7 mouse cellular contexts compared by ENCODE assay signal in the genomic region with DNA sequence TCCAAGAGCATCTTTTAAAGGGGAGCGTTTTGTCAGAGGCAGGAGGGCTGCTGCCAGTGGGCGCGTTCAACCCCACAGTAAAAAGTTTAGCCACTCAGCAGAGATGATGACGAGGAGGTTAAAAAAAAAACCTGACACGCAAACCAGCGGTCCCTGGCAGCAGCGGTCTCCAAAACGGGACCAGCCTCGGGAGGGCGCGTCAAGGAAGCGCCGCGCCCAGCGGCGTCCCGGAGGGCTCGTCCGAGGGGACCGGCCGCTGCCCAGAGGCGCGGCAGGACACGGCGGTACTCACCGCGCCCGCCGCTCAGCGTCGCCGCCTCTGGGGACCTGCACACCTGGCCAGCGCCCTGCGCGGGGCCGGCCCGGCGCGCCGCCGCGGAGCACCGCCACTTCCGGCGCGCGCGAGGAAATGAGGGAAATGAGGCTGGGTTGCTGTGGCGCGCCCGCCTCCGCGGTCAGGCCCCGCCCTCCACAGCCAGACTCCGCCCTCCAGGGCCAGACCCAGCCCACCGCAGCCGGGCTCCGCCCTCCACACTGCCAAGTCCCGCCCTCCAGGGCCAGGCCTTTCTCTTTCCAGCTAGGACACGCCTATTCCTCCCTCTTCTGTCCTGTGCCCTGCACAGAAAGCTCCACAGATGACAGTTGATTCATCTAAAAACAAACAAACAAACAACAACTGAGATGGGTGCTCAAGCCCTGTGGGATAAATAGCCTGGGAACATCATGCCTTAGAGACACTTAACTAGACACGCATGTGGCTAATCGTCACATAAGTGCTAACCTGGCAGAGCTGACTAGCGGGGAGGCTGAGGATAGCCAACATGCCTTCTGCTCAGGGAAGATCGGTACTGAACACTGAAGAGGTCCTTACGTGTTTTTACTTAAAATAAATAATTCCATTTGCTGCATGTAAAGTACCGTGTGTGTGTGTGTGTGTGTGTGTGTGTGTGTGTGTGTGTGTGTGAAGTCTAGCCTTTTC. TPM values are rescaled to one million over a fixed set of nuclear protein-coding genes. Genes with fewer than 3 reads are reported as not detected.
DNase-seq lines count a peak whose midpoint lies in the region; ATAC-seq and TF ChIP-seq lines count a peak whose summit lies in the region.

A gene (minus strand): TSS at position 410 of the 979 bp plus-strand sequence.

- H3K36me3 ChIP-seq in intestine, postnatal 0 days (ENCODE audit: control insufficient read depth, insufficient read depth), result no peaks in the 10 kb centered on the region
- no peaks in the 10 kb centered on the region for H3K36me3 ChIP-seq in midbrain, embryonic 12.5 days
- no peaks in the 10 kb centered on the region for H3K36me3 ChIP-seq in small intestine, adult 2 months (ENCODE audit: control insufficient read depth, insufficient read depth, low read length)

- TF ChIP-seq POLR2A in small intestine, adult 2 months (IDR thresholded peaks at IDR 0.05; ENCODE audit: low read depth, low read length), result no peak; the same call in 1 of the 2 replicates

- H3K9ac ChIP-seq in intestine, postnatal 0 days (ENCODE audit: low read depth, low read length), result peak within 1 kb of the TSS; percentile 58
- peak within 1 kb of the TSS; percentile 73 for H3K9ac ChIP-seq in midbrain, embryonic 12.5 days (replicated peaks)

- intact Hi-C loops in left cerebral cortex, postnatal 4 days (cut with DNase I), result no loop called here

- H3K4me2 ChIP-seq in intestine, postnatal 0 days (replicated peaks; ENCODE audit: low read depth), result peak within 1 kb of the TSS; percentile 78
- peak within 1 kb of the TSS; percentile 68 for H3K4me2 ChIP-seq in midbrain, embryonic 12.5 days (replicated peaks)

- WGBS in intestine, postnatal 0 days, result 6% methylated on average over 60 of the region's 66 CpGs
- WGBS in midbrain, embryonic 12.5 days, result 8% methylated on average over 58 of the region's 66 CpGs
- 4% methylated on average over 64 of the region's 66 CpGs for WGBS in small intestine, adult 2 months

- peak; percentile 98 for DNase-seq in adrenal gland, adult 2 months
- peak; percentile 81 for DNase-seq in embryo, embryonic 11.5 days (ENCODE audit: low read depth, low spot score)
- peak; percentile 93 to 95 for DNase-seq in gastrocnemius, postnatal 4 days (ENCODE audit: low spot score in 2 of 2)
- peak; percentile 94 for DNase-seq in left cerebral cortex, postnatal 4 days

- ATAC-seq in intestine, postnatal 0 days, result peak; percentile 100
- ATAC-seq in midbrain, embryonic 12.5 days (ENCODE audit: low FRiP score, low read depth), result peak; percentile 100

- 0 out of 2 replicates have a peak, but pooled peaks cover 3% of the 10 kb centered on the region for H3K27me3 ChIP-seq in intestine, postnatal 0 days (replicated peaks; ENCODE audit: control insufficient read depth, insufficient read depth, low read length)
- H3K27me3 ChIP-seq in midbrain, embryonic 12.5 days, result 0 out of 2 replicates have a peak, but pooled peaks cover 2% of the 10 kb centered on the region
- no peaks in the 10 kb centered on the region for H3K27me3 ChIP-seq in small intestine, adult 2 months (ENCODE audit: control insufficient read depth, insufficient read depth, low read length)

- TF ChIP-seq CTCF in intestine, postnatal 0 days (IDR thresholded peaks at IDR 0.05; ENCODE audit: low read depth), result peak; percentile 40
- no peak for TF ChIP-seq CTCF in small intestine, adult 2 months (IDR thresholded peaks at IDR 0.05; ENCODE audit: extremely low read depth, insufficient read length, insufficient replicate concordance, low read depth, low read length)

- H3K9me3 ChIP-seq in intestine, postnatal 0 days (ENCODE audit: control insufficient read depth), result no peaks in the 10 kb centered on the region
- H3K9me3 ChIP-seq in midbrain, embryonic 12.5 days, result no peaks in the 10 kb centered on the region

- peak within 1 kb of the TSS; percentile 85 for H3K4me3 ChIP-seq in intestine, postnatal 0 days (ENCODE audit: low read depth, low read length)
- H3K4me3 ChIP-seq in midbrain, embryonic 12.5 days, result peak within 1 kb of the TSS; percentile 88
- peak within 1 kb of the TSS; percentile 83 for H3K4me3 ChIP-seq in small intestine, adult 2 months (ENCODE audit: low read depth, low read length)

- H3K4me1 ChIP-seq in intestine, postnatal 0 days (replicated peaks; ENCODE audit: control insufficient read depth, insufficient read depth, low read length), result no peaks in the 10 kb centered on the region
- peaks cover 2% of the 10 kb centered on the region; the same call in 1 of the 2 replicates for H3K4me1 ChIP-seq in midbrain, embryonic 12.5 days
- H3K4me1 ChIP-seq in small intestine, adult 2 months (ENCODE audit: control insufficient read depth, insufficient read depth, insufficient read length, low read length), result no peaks in the 10 kb centered on the region

- peak within 1 kb of the TSS; percentile 52; the same call in 1 of the 2 replicates for H3K27ac ChIP-seq in intestine, postnatal 0 days (ENCODE audit: low read depth, low read length)
- H3K27ac ChIP-seq in midbrain, embryonic 12.5 days (replicated peaks), result peak within 1 kb of the TSS; percentile 73
- H3K27ac ChIP-seq in small intestine, adult 2 months (ENCODE audit: insufficient read depth, low read depth, low read length), result peak within 1 kb of the TSS; percentile 51

RNA-seq across cellular contexts. Expression of the gene that starts here (rescaled TPM):
- total RNA-seq in adrenal gland, adult 2 months (2021), result 10 to 100 TPM; 15.3 to 23.6 TPM
- 0.86 and 0.95 TPM in 2 replicates for polyA plus RNA-seq in adrenal gland, adult 2 months (2012; rRNA removed)
- 10 to 100 TPM; 19.4 to 22.8 TPM for total RNA-seq in gastrocnemius, postnatal 4 days (2021)
- polyA plus RNA-seq in intestine, postnatal 0 days (2015; fragmentation: Nextera tagmentation; extraction: Ambion mirVana), result 7.0 and 8.0 TPM in 2 replicates
- 10 to 100 TPM; 13.4 to 14.0 TPM for total RNA-seq in left cerebral cortex, postnatal 4 days (2021)
- polyA plus RNA-seq in midbrain, embryonic 12.5 days (2016; fragmentation: Nextera tagmentation; extraction: Ambion mirVana), result 8.5 and 8.6 TPM in 2 replicates
- polyA plus RNA-seq in small intestine, adult 2 months (2012; rRNA removed), result 0.28 and 0.38 TPM in 2 replicates

Comparison
In these comparisons a context has a peak if more than half of its experiments do, and no peak if none do; other contexts are left out.
1. Peak in every context shown above with its lines: DNase-seq, ATAC-seq, H3K4me3 ChIP-seq and H3K27ac ChIP-seq.